Mouse (Mus musculus) forebrain, embryonic 10.5 days (tissue): ENCODE measurements around the gene Igsf21. TPM values are rescaled to one million over a fixed set of nuclear protein-coding genes. Genes with fewer than 3 reads are reported as not detected.

ENCODE experiments used
- DNase-seq: peaks from one replicate; pipeline ENCODE4 v3.0.0-alpha.2; 2017; ENCODE audit warnings: low spot score; ENCODE audit errors: extremely low spot score
- H3K27ac ChIP-seq: fragments of 300-500 bp; sonication (generic); 2 replicates; pipeline ENCODE4 v1.5.1; 2016; ENCODE audit warnings: mild to moderate bottlenecking
- H3K27me3 ChIP-seq: fragments of 300-500 bp; sonication (generic); 2 replicates; pipeline ENCODE4 v1.6.1; 2016; ENCODE audit warnings: mild to moderate bottlenecking; ENCODE audit not compliant: poor library complexity, severe bottlenecking
- H3K36me3 ChIP-seq: fragments of 300-500 bp; sonication (generic); replicated peaks from 2 replicates; pipeline ENCODE4 v1.6.1; 2016; ENCODE audit warnings: mild to moderate bottlenecking, moderate library complexity
- H3K4me1 ChIP-seq: fragments of 300-500 bp; sonication (generic); 2 replicates; pipeline ENCODE4 v1.6.1; 2016
- H3K4me3 ChIP-seq: fragments of 300-500 bp; sonication (generic); 2 replicates; pipeline ENCODE4 v1.5.1; 2016; ENCODE audit warnings: mild to moderate bottlenecking, moderate library complexity
- H3K9me3 ChIP-seq: fragments of 300-500 bp; sonication (generic); 2 replicates; pipeline ENCODE4 v1.6.1; 2016; ENCODE audit warnings: mild to moderate bottlenecking, moderate library complexity
- WGBS: fragments of 180-500 bp; shearing (Covaris S2); methylation state at CpG from one replicate; pipeline ENCODE4 v1.1.7; 2016; 5-methylcytosine and 5-hydroxymethylcytosine counted together
- polyA plus RNA-seq: library from polyadenylated mRNA; unstranded; fragments of >200 nt; fragmentation: Nextera tagmentation; extraction: Ambion mirVana; gene quantifications from 2 replicates; pipeline ENCODE4 v1.2.1, GENCODE M21; 2016

The Igsf21 gene
- polyA plus RNA-seq, 1 experiment from 2014 or later: 4.6 TPM

GRCm38 (mm10) chr4:140147079-140147840 lies 99.3 kb downstream of the Igsf21 start:
- no peaks in the 10 kb centered on the region for H3K27me3 ChIP-seq
- peaks cover 6% of the 10 kb centered on the region for H3K9me3 ChIP-seq
- H3K4me1 ChIP-seq: peaks cover 22% of the 10 kb centered on the region
- no peak overlapping the region for H3K4me3 ChIP-seq
- no peaks in the 10 kb centered on the region for H3K36me3 ChIP-seq
- 0 out of 2 replicates have a peak overlapping the region, but pooled peaks have one; percentile 44 for H3K27ac ChIP-seq
- 90% methylated on average over 15 of the region's 15 CpGs for WGBS
- no peak for DNase-seq

GRCm38 (mm10) chr4:140143884-140144525 lies 102.6 kb downstream of the Igsf21 start:
- Histone ChIP-seq H3K4me3 (no peak overlapping the region), H3K9me3 (peaks cover 6% of the 10 kb centered on the region), H3K27me3 (no peaks in the 10 kb centered on the region), H3K4me1 (peaks cover 25% of the 10 kb centered on the region), H3K36me3 (no peaks in the 10 kb centered on the region), H3K27ac (no peak overlapping the region)
- DNase-seq: no peak
- WGBS: 90% methylated on average over 10 of the region's 10 CpGs

GRCm38 (mm10) chr4:140143178-140143577 lies 103.4 kb downstream of the Igsf21 start:
- Histone ChIP-seq H3K4me3 (no peak overlapping the region), H3K36me3 (no peaks in the 10 kb centered on the region)
- 91% methylated on average over 6 of the region's 6 CpGs for WGBS

GRCm38 (mm10) chr4:140140485-140140884 lies 106.1 kb downstream of the Igsf21 start:
- Histone ChIP-seq H3K27me3 (no peaks in the 10 kb centered on the region), H3K4me1 (peaks cover 13% of the 10 kb centered on the region), H3K4me3 (no peak overlapping the region), H3K27ac (no peak overlapping the region), H3K36me3 (no peaks in the 10 kb centered on the region), H3K9me3 (peaks cover 6% of the 10 kb centered on the region)
- DNase-seq: no peak
- 70% methylated on average over 9 of the region's 9 CpGs for WGBS

More at GRCm38 (mm10) chr4:140143178-140143577, 103.4 kb downstream of the Igsf21 start:
- DNase-seq: no peak
- H3K27me3 ChIP-seq: no peaks in the 10 kb centered on the region
- H3K4me1 ChIP-seq: peaks cover 28% of the 10 kb centered on the region
- H3K9me3 ChIP-seq: peaks cover 6% of the 10 kb centered on the region
- no peak overlapping the region for H3K27ac ChIP-seq

- peaks cover 8% of the 10 kb centered on the region for H3K4me1 ChIP-seq
- no peaks in the 10 kb centered on the region for H3K27me3 ChIP-seq
- H3K27ac ChIP-seq: no peak overlapping the region
- WGBS: 72% methylated on average over 5 of the region's 5 CpGs
- H3K9me3 ChIP-seq: peaks cover 6% of the 10 kb centered on the region
- DNase-seq: no peak
- no peak overlapping the region for H3K4me3 ChIP-seq
- no peaks in the 10 kb centered on the region for H3K36me3 ChIP-seq
Observed at GRCm38 (mm10) chr4:140138846-140139245, 107.7 kb downstream of the Igsf21 start.

- WGBS: 16% methylated on average over 9 of the region's 9 CpGs
- no peaks in the 10 kb centered on the region for H3K9me3 ChIP-seq
- H3K36me3 ChIP-seq: no peaks in the 10 kb centered on the region
- peaks cover 30% of the 10 kb centered on the region for H3K4me1 ChIP-seq
- no peak overlapping the region for H3K4me3 ChIP-seq
- no peak for DNase-seq
- H3K27ac ChIP-seq: peak overlapping the region; percentile 56; the same call in 1 of the 2 replicates
- peaks cover 30% of the 10 kb centered on the region for H3K27me3 ChIP-seq
Observed at GRCm38 (mm10) chr4:140131625-140132321, 114.8 kb downstream of the Igsf21 start.

GRCm38 (mm10) chr4:140131201-140131600 lies 115.4 kb downstream of the Igsf21 start:
- DNase-seq: no peak
- Histone ChIP-seq H3K4me3 (no peak overlapping the region), H3K4me1 (peaks cover 36% of the 10 kb centered on the region), H3K27me3 (peaks cover 30% of the 10 kb centered on the region), H3K36me3 (no peaks in the 10 kb centered on the region), H3K27ac (no peak overlapping the region; the same call in 1 of the 2 replicates), H3K9me3 (no peaks in the 10 kb centered on the region)
- 1% methylated on average over 5 of the region's 5 CpGs for WGBS

GRCm38 (mm10) chr4:140129553-140130275 lies 116.9 kb downstream of the Igsf21 start:
- 72% methylated on average over 12 of the region's 12 CpGs for WGBS
- H3K27ac ChIP-seq: peak overlapping the region; percentile 44; the same call in 1 of the 2 replicates
- H3K4me1 ChIP-seq: peaks cover 44% of the 10 kb centered on the region
- H3K9me3 ChIP-seq: no peaks in the 10 kb centered on the region
- no peak for DNase-seq
- H3K27me3 ChIP-seq: peaks cover 30% of the 10 kb centered on the region
- H3K36me3 ChIP-seq: no peaks in the 10 kb centered on the region
- H3K4me3 ChIP-seq: no peak overlapping the region

- no peak overlapping the region for H3K27ac ChIP-seq
Observed at GRCm38 (mm10) chr4:140128116-140128515, 118.5 kb downstream of the Igsf21 start.

GRCm38 (mm10) chr4:140125806-140126205 lies 120.8 kb downstream of the Igsf21 start:
- H3K4me1 ChIP-seq: peaks cover 40% of the 10 kb centered on the region
- H3K27ac ChIP-seq: no peak overlapping the region
- H3K36me3 ChIP-seq: no peaks in the 10 kb centered on the region
- DNase-seq: no peak
- 92% methylated on average over 7 of the region's 7 CpGs for WGBS
- H3K4me3 ChIP-seq: no peak overlapping the region
- H3K9me3 ChIP-seq: no peaks in the 10 kb centered on the region
- peaks cover 12% of the 10 kb centered on the region; the same call in 1 of the 2 replicates for H3K27me3 ChIP-seq

More at GRCm38 (mm10) chr4:140128116-140128515, 118.5 kb downstream of the Igsf21 start:
- Histone ChIP-seq H3K4me1 (peaks cover 55% of the 10 kb centered on the region), H3K36me3 (no peaks in the 10 kb centered on the region), H3K4me3 (no peak overlapping the region), H3K9me3 (no peaks in the 10 kb centered on the region), H3K27me3 (peaks cover 30% of the 10 kb centered on the region)
- no peak for DNase-seq
- 84% methylated on average over 11 of the region's 11 CpGs for WGBS

GRCm38 (mm10) chr4:140122534-140122933 lies 124.0 kb downstream of the Igsf21 start:
- WGBS: 80% methylated on average over 5 of the region's 5 CpGs
- no peak for DNase-seq
- Histone ChIP-seq H3K9me3 (no peaks in the 10 kb centered on the region), H3K27ac (peak overlapping the region; percentile 26; the same call in 1 of the 2 replicates), H3K36me3 (no peaks in the 10 kb centered on the region), H3K4me1 (peaks cover 33% of the 10 kb centered on the region), H3K27me3 (no peaks in the 10 kb centered on the region), H3K4me3 (no peak overlapping the region)

GRCm38 (mm10) chr4:140117275-140117691 lies 129.3 kb downstream of the Igsf21 start:
- DNase-seq: no peak
- Histone ChIP-seq H3K36me3 (no peaks in the 10 kb centered on the region), H3K9me3 (no peaks in the 10 kb centered on the region), H3K4me1 (0 out of 2 replicates have a peak, but pooled peaks cover 6% of the 10 kb centered on the region), H3K27me3 (no peaks in the 10 kb centered on the region), H3K27ac (no peak overlapping the region), H3K4me3 (no peak overlapping the region)
- WGBS: 92% methylated on average over 7 of the region's 7 CpGs
